Mouse (Mus musculus): ENCODE measurements around the gene Rabggtb. TPM values are rescaled to one million over a fixed set of nuclear protein-coding genes. Genes with fewer than 3 reads are reported as not detected.

Gene Rabggtb
- total RNA-seq, 4 experiments from 2014 or later, result 64.2 to 65.4 (median 64.6) TPM

GRCm38 (mm10) chr3:153921147-153921910 is 8.5 kb upstream of the Rabggtb start:
- DNase-seq (ENCODE audit: low spot score in 2 of 2), result no peak

DNA sequence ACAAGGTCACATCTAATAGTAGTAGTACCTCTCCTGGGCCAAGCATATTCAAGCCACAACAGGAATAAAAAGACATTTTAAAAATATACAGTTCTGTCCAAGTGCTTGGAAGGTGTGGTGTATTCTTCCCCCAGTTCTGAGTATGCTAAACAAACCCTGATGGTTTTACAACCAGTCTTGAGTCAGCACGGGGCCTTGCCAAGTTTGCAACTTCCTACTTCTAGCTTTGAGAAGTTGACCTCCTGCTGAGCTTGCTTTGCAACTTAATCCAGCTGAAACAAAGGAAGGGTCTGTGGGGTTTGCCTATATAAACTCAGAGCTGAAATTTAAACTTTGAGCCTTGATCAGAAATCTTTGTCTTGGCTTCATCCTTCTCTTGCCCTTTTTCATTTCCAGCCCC is 4.4 kb upstream of the Rabggtb start:
- DNase-seq (ENCODE audit: low spot score in 2 of 2), result no peak

DNA sequence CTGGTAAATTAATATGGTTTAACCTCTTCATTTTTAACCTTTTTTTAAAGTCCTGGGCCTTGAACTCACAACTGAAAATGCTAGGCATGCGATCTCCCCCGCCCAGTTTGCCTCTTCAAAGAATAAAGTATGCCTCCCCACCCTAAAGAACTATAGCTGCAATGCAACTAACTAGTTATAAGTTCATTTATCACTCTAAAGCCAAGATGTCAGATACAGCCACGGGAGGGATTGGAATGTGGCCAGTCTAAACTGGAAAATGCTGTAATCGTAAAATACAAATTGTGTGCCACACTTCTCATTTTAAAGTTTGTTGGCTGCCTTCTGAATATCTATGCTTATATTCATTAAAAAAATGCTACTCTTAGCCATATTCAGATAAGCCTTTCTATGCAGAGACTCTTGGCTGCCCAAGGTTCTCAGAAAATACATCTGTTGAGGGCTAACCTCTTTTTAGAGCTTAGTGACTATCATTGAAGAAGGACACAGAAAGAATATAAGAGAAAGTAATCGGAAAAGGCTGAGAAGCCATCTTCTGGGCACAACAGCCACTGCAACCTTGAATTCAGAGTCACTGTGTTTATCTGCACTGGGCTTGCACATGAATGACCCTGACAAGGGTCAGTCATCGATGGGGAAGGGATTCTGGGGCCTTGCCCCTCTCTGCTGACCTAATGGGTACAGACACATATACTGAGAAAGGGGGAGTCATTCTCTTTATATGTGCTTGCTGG is 868 bp upstream of the Rabggtb start:
- DNase-seq (ENCODE audit: low spot score in 2 of 2), result no peak

DNA sequence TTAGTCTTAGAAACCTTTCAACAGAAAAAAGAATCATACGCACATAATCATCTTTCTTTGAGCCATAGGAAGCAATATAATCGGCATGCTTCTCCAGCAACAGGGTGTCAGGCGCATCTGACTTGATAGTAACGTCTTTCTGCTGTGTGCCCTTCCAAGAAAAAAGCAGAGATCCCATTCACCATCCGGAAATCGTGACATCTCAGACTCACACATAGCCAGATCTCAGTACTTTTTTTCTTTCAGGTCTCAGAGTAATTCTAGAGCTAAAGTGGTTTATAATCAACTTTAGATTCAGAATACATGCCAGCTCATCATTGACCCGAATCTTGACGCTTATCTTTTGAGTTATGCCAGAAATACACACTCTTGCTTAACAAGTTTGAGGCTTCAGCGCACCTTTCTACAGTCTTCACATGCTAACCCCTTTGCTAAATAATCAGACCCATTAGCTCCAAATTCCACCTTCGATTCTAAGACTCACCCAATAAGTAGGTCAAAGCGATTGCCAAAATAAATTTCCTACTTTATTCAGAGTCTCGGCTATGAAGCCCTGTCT is 848 bp downstream of the Rabggtb start:
- no peak for DNase-seq (ENCODE audit: low spot score in 2 of 2)

GRCm38 (mm10) chr3:153911197-153911881 is 1.5 kb downstream of the Rabggtb start:
- DNase-seq (ENCODE audit: low spot score in 2 of 2), result no peak

DNA sequence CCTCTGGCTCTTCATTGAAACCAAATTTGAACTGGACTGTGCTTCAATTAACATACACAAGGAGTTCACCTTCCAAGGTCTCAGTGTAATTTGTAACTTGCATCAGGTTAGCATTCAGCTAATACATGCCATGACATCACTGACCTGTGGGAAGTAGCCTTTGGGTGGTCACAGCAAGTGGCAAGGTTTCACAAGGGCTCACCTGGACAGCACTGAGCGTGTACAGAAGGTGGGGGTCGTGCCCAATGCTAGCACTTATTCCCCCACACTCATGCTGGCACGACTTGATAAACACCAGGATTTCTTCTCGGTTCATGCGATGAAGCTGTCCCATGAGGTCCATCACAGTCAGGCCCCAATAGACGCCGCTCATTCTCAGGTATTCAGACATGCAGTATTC is 2.3 kb downstream of the Rabggtb start:
- DNase-seq (ENCODE audit: low spot score in 2 of 2), result no peak

DNA sequence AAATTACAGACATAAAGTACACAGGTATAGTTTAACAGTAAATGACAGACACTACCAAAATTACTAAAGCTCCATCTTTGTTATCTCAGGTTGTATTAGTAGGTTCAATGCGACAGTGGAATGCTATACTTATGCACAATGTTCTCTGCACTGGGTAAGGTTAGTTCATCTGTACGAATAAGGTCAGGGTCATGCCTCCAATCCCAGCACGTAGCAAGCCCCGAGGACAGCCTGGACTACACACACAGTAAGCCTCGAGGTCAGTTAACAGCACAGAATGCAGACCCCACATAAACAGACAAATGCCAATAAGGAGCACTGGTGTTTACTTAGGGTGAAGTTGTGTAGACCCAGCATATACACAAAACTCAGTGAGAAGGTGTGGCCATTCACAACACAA is 3.9 kb downstream of the Rabggtb start:
- no peak for DNase-seq (ENCODE audit: low spot score in 2 of 2)

GRCm38 (mm10) chr3:153906136-153906871 is 6.5 kb downstream of the Rabggtb start, which contains the start of gene Msh4:
TSS of gene Msh4 (minus strand) at chr3:153906138.
- no peak for DNase-seq (ENCODE audit: low spot score in 2 of 2)

DNA sequence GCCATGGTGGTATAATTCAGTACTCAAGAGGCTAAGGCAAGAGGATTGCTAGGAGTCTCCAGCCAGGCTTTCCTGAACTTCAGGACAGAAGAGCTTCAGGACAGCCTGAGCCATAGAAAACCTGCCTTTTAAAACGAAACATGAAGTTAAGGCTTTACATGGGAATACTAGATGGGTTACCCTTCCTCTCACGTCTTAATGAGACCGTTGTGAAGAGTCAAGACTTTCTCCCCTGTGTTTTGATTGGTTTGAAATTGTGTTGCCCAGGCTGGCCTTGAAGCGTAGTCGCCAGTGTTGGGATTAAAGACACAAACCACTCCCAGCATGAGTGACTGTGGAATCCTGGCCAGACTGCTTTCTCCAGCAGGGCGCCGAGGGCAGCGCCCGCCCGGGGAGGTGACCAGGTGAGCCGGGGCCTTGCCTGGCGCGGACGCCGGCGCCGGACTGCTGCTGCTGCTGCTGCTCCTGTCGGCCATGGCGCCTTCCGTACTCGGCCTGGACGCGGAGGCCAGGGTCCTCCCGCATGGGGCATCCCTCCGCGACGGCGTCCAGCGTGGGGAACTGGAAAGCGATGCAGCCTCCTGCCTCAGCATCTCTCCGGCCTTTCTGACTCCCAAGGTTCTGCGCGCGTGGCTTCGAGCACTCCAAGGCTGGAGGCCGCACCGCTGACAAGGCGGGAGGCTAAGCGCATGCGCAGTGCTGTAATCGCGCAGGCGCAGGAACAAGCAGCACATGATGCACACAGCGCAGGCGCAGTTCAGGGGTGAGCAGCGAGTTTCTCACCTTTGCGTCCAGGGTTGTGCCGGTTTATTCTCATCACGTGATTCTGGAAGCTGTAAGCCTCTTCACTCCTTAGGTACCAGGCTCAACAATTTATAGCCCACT is 7.3 kb downstream of the Rabggtb start:
- DNase-seq (ENCODE audit: low spot score in 2 of 2), result no peak

- DNase-seq (ENCODE audit: low spot score in 2 of 2), result peak in 1 of 2 experiments; percentile 17
Observed at GRCm38 (mm10) chr3:153904586-153904985, 8.2 kb downstream of the Rabggtb start.

DNA sequence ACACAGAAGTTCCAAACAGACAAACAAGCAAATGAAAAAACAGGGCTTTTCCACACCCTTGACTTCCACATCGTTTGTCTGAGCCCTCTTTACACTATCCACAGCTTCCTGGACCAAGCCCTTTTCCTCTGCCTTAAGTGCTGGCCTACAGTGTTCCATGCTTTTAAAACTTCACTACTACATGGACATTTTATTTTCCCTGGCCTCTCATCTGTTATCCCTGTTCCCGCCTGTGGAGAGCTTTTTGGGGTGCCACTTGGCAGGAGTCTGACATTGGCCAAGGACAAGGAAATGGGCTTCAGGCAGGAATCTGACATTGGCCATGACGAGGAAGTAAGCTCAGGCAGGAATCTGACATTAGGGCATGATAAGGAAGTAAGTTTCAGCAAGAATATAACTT is 10.2 kb downstream of the Rabggtb start:
- no peak for DNase-seq (ENCODE audit: low spot score in 2 of 2)

DNA sequence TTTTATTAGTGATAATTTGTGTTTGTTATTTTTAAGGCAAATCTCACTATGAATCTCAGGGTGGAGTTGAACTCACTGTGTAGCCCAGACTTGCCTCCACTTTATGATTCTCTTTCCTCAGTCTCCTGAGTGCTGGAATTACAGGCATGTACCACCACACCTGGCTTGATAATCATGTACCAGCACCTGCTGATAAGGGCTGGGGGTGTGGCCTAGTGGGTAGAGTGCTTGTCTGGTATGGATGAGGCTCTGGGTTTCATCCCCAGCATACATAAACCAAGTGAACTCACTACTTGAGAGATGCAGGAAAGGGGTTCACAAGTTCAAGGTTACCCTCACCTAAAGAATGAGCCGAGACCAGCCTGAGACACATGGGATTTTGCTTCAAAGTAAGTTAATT is 10.9 kb downstream of the Rabggtb start:
- DNase-seq (ENCODE audit: low spot score in 2 of 2), result no peak

DNA sequence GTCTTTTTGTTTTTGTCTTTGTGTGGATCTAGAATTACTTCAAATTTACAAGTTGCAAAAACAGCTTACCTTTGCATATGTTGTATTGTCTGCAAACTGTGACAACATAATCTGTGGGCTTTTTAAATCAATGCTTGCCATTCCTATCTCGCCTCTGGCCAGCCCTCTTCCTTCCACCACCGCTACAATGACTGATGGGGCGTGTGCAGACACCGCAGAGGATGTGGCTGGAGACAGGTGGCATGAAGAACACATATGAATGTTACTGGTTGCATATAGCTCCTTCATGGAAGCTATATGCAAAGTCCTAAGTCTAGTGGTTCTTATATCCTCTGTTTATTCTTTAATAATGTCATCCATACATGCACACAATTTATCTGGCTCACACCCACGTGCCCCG is 15.6 kb downstream of the Rabggtb start:
- no peak for DNase-seq (ENCODE audit: low spot score in 2 of 2)

- DNase-seq (ENCODE audit: low spot score in 2 of 2), result no peak
Observed at GRCm38 (mm10) chr3:153895454-153895853, 17.4 kb downstream of the Rabggtb start.

- DNase-seq (ENCODE audit: low spot score in 2 of 2), result no peak
Observed at GRCm38 (mm10) chr3:153889188-153889781, 23.5 kb downstream of the Rabggtb start.

DNA sequence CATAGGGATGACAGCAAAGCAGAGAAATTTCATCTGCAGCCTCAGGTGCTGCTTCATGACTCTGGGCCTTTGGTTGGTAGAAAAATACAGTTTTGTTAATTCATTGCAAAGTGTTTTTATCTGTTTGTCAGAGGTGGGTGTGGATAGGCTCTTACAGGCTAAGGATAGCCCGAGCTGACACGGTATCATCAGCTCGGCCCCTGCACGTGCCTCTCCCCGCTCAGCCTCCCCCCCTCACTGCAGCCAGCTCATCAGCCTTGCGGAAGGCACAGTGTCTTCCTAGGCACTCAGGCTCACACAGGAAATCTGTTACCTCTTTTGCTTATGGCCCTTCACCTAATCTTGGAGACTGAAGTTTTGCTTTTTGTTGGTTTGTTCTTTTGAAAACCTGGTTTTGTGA is 24.7 kb downstream of the Rabggtb start:
- DNase-seq (ENCODE audit: low spot score in 2 of 2), result no peak

DNA sequence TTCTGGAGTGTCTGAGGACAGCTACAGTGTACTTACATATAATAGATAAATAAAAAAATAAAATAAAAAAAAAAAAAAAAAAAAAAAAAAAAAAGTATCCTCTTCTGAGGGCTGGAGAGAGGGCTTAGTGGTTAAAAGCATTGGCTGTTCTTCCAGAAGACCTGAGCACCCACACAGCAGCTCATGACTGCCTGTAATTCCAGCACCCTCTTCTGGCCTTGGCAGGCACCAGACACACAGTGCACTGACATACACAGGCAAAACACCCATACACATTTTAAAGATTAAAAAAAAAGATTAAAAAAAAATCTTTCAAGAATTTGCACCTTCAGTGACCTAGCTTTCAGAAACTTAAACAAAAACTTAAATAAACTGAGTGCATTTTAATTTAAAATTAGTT is 26.5 kb downstream of the Rabggtb start:
- DNase-seq (ENCODE audit: low spot score in 2 of 2), result no peak

- no peak for DNase-seq (ENCODE audit: low spot score in 2 of 2)
Observed at GRCm38 (mm10) chr3:153871396-153871795, 41.4 kb downstream of the Rabggtb start.
